Mouse (Mus musculus) megakaryocyte, embryonic 14.5 days (primary cell): ENCODE data around the gene Cyth3. TPM values are rescaled to one million over a fixed set of nuclear protein-coding genes. Genes with fewer than 3 reads are reported as not detected.
A peak's percentile ranks its signal among the peaks of the same experiment; 100 is the strongest.

Source experiments
- H3K27me3 ChIP-seq: replicated peaks from 2 replicates; pipeline ENCODE3; 2012; ENCODE audit warnings: inconsistent platforms
- H3K36me3 ChIP-seq: replicated peaks from 2 replicates; pipeline ENCODE3; 2012; ENCODE audit warnings: low read length, inconsistent platforms, mixed read lengths
- H3K4me1 ChIP-seq: 2 replicates; pipeline ENCODE4 v1.6.1; 2012; ENCODE audit warnings: inconsistent platforms
- H3K4me3 ChIP-seq: replicated peaks from 2 replicates; pipeline ENCODE3; 2012; ENCODE audit warnings: moderate library complexity, mild to moderate bottlenecking, inconsistent platforms
- H3K9me3 ChIP-seq: 2 replicates; pipeline ENCODE4 v1.6.1; 2012; ENCODE audit warnings: inconsistent platforms
- FLI1 ChIP-seq: IDR thresholded peaks from 2 replicates; pipeline ENCODE4 v1.6.1; 2012; ENCODE audit warnings: low read length, inconsistent platforms, mixed read lengths
- GATA1 ChIP-seq: IDR thresholded peaks from 3 replicates; pipeline ENCODE4 v1.6.1; 2012; ENCODE audit warnings: mixed read lengths, low read length, inconsistent platforms, borderline replicate concordance
- polyA plus RNA-seq: library from polyadenylated mRNA; stranded (reverse); fragments of >175 nt; gene quantifications from 2 replicates; pipeline ENCODE4 v1.2.3, GENCODE M21; 2012; ENCODE audit warnings: low replicate concordance; ENCODE audit not compliant: insufficient read depth

Cyth3 gene
- polyA plus RNA-seq, 1 experiment = 4.7 TPM

DNA sequence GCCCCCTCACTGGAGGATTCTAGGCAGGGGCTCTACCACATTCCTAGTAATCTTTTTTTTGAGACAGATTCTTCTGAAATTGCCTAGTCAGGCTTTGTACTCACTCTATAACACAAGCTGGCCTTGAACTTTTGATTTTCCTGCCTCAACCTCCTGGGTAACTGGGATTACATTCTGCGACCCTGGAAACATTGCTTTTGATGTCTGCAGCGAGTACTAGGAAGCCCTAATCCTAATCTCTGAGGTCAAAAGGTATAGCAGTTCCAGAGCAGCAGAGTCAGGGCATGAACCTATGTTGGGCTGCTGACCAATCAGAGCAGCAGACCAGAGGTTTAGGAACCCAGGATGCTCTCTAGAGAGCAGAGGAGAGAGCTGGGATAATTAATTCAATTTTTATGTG lies 6.9 kb upstream of the Cyth3 start:
- Histone ChIP-seq H3K36me3 (no peaks in the 10 kb centered on the region), H3K9me3 (no peaks in the 10 kb centered on the region), H3K4me1 (peaks cover 21% of the 10 kb centered on the region), H3K4me3 (no peak overlapping the region), H3K27me3 (peaks cover 13% of the 10 kb centered on the region)
- TF ChIP-seq GATA1 (no peak), FLI1 (no peak)

DNA sequence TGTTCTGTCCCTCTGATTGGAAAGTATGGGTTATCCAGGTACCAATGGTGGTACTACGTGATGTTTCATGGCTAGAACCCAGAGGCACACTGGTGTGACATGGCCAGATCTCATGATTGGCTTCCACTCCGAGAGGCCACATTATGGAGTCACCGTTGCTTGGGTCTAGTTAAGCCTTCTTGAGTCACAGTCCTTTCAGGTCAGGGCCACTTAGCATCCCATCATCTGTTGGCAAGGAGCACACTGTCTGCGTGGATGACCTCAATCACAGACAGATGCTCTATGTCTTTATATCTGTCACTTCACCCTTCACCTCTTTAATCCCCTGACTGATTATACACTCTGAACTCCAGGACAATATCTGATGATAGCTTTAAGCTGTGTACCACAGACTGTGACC lies 6.1 kb upstream of the Cyth3 start:
- Histone ChIP-seq H3K36me3 (no peaks in the 10 kb centered on the region), H3K4me1 (peaks cover 21% of the 10 kb centered on the region), H3K4me3 (no peak overlapping the region), H3K9me3 (no peaks in the 10 kb centered on the region), H3K27me3 (peaks cover 15% of the 10 kb centered on the region)
- no peak for TF ChIP-seq FLI1
- TF ChIP-seq GATA1 = no peak

DNA sequence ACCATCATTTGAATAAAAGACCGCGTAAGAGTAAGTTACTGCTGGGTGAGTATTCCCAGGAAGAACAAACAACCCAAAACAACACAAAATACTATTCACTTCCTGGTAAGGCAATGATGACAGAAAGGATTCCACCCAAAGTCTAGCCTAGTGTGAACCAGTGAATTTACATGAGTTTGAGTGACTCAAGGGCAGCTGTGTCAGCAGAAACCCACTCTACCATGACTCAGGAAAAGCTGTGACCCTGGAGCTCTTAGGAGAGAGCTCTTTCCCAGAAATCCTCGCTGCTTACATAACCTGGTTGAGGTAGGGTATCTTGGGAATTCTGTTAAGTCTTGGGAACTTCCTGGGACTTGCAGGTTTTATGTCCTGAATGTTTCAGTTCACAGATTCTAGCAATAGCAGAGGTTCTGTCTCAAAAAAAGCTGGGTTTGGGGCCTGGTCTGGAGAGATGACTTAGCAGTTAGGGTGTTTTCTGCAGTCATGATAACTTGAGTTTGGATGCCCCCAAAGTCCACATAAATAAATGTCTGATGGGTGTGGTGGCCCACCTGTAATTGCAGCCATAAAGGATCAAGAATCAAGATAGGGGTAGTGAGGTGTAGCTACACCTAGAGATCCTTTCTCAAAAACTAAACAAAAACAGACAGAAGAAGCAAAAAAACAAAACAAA lies 5.5 kb upstream of the Cyth3 start:
- Histone ChIP-seq H3K36me3 (no peaks in the 10 kb centered on the region), H3K9me3 (no peaks in the 10 kb centered on the region), H3K4me3 (no peak overlapping the region), H3K4me1 (peaks cover 24% of the 10 kb centered on the region), H3K27me3 (peaks cover 15% of the 10 kb centered on the region)
- TF ChIP-seq FLI1 = no peak
- TF ChIP-seq GATA1 = no peak

DNA sequence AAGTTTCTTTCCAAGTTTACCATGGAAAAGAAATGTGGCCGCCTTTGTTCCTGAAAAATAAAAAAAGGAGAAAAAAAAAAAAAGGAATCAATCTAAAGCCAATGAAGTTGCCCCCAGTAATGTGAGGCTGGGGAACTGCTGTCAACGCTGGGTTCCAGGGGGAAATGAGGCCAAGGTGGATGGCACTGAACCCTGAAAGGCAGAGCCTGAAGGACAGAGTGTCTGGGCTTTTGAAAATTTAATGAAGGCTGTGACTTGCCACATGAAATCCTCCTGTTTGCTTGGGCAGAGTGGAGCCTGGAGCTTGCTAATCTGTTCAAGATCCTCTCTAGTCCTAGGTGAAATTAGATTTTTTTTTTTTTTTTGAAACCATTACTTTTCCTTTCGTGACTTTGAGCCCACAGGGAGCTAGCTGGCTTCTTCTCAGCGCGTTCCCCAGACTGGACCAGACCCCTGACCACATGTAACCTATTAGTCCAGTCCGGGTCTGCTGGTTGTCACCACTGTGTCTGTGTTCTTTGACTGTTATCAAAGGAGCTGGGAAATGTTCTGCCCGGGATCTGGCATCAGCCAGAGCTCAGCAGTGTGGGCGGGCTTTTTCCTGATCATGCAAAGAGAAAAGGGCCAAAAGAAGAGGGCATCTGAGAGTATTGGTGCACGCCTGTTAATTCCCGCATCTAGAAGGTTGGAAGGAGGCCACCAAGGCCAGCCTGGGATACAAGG lies 4.6 kb upstream of the Cyth3 start:
- Histone ChIP-seq H3K9me3 (no peaks in the 10 kb centered on the region), H3K27me3 (peaks cover 12% of the 10 kb centered on the region), H3K4me3 (no peak overlapping the region), H3K36me3 (no peaks in the 10 kb centered on the region), H3K4me1 (peaks cover 28% of the 10 kb centered on the region)
- TF ChIP-seq GATA1 = no peak

DNA sequence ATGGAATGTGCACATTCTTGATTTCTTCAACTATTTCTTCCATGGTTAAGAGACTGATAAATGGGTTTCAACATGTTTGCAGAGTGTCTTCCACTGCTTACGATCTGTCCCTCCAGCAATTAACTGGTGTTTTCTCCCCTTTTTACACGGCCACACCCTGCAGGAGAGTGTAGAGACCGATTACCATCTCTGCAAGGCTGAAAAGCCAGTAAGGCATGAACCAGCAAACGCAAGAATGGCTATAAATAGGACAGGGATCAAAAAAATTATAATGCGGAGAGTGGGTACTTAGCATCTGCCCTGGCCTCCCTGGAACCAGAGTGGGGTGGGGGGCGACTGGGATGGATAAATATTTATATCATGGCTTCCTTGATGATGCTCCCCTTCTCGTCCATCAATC lies 3.7 kb upstream of the Cyth3 start:
- H3K27me3 ChIP-seq = peaks cover 7% of the 10 kb centered on the region
- no peak overlapping the region for H3K4me3 ChIP-seq
- no peak for TF ChIP-seq GATA1
- no peak for TF ChIP-seq FLI1
- H3K9me3 ChIP-seq = no peaks in the 10 kb centered on the region
- H3K4me1 ChIP-seq = peaks cover 37% of the 10 kb centered on the region
- no peaks in the 10 kb centered on the region for H3K36me3 ChIP-seq

DNA sequence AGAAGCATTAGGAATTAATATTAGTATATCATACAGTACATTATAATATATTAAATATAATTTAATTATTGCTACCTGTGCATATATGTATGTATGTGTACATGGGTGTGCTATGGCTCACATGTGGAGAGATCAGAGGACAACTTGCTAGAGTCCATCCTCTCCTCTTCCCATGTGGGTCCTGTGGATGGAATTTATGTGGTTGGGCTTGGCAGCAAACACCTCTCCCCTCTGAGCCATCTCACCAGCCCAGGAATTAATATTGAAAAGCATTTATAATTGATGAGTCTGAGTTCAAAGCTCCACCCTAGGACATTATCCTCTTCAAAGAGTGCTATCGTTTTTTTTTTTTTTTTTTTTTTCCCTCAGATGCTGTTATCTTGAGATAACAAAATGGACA lies 2.1 kb upstream of the Cyth3 start:
- peaks cover 4% of the 10 kb centered on the region for H3K27me3 ChIP-seq

DNA sequence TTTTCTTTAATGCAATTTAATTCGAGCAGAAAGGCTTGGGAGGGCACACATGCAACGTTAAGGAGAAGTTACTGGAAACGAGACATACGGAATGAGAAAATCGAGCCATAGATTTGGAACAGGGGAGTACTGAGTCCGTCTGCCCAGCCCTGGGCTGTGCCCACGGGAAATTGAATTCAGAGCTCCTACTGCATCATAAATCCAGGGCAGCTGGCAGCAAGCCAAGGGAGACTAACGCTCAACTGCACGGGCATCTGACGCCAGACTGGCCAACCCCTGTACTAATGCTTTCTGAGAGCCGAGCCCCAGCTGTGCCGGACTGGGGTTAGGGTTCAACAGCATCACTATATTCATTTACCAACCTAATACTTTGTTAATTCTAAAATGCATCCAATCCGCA lies 1.3 kb upstream of the Cyth3 start:
- no peak for TF ChIP-seq FLI1
- TF ChIP-seq GATA1 = no peak
- Histone ChIP-seq H3K4me1 (peaks cover 50% of the 10 kb centered on the region), H3K4me3 (no peak overlapping the region), H3K9me3 (no peaks in the 10 kb centered on the region), H3K27me3 (peaks cover 4% of the 10 kb centered on the region), H3K36me3 (no peaks in the 10 kb centered on the region)

More for the DNA sequence above, 2.1 kb upstream of the Cyth3 start:
- Histone ChIP-seq H3K4me1 (peaks cover 44% of the 10 kb centered on the region), H3K4me3 (no peak overlapping the region), H3K9me3 (no peaks in the 10 kb centered on the region), H3K36me3 (no peaks in the 10 kb centered on the region)
- no peak for TF ChIP-seq GATA1
- no peak for TF ChIP-seq FLI1

DNA sequence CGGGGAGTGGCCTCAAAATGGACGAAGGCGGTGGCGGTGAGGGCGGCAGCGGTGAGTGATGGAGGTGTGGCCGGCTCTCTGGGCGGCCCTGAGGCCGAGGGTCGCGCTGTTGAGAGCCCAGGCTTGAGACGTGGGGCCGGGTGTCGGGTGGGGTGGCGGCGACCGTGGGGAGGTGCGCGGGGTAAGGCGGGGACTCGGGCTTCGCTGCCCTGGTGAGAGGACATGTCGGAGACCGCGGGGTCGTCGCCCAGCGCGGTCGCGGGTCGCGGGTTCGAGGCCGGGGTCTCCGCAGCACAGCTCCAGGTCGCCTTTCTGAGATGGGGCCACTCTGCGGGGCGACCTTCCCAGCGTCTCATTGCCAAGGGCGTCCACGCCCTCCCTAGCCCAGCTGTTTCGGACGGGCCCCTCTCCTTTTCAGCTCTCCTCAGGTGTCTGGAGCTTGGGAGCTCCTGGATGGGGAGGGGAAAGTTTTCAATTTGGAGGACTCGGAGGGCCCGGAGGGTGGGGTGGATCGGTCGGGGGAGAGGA lies 440 bp downstream of the Cyth3 start:
- TF ChIP-seq FLI1 (no peak), GATA1 (no peak)
- H3K27me3 ChIP-seq = peaks cover 2% of the 10 kb centered on the region

DNA sequence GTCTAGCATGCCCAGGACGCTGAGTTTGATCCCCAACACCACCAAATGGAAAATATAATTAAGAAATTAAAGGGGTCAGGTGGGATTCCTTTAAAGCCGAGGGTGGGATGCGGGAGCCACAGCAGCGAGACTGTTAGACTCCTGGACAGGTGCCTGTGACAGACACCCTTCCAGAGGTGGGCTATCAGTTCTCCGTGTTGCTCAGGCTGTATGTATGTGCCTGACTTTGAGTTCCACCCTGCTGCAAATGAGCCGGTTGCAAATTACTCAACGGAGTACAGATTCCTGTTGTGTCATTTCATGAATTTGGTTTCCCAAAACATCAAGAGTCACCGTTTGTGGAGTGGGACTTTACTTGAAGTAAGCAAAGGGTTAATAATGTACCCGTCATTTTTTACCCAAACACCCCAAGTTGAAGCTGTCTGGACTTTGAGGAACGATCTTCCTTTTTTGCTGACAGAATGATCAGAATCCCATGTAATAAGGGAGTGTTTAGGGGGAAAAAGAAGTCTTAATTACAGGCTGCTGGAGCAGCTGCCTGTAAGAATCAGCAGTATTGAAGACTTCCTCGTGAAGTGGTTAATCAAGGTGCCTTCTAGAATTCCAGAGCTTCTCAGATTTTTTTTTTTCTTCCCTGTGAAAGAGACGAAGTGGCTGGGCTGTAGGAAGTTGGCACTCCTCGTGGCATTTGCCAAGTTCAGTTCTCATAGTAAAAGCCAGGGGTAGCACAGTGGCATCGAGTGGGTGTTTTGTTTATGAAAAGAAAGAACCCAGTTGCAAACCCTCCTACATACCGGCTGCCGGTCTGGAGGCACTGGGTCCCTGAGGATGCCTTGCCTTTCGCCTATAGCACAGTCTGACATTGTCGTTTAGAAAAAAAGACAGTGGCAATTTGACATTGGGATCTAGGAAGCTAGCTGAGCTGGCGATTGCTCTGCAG lies 1.4 kb downstream of the Cyth3 start:
- TF ChIP-seq FLI1 = no peak
- TF ChIP-seq GATA1 = no peak
- Histone ChIP-seq H3K27me3 (peaks cover 2% of the 10 kb centered on the region), H3K36me3 (peaks cover 2% of the 10 kb centered on the region), H3K9me3 (no peaks in the 10 kb centered on the region), H3K4me3 (peak overlapping the region; percentile 97), H3K4me1 (peaks cover 50% of the 10 kb centered on the region)

More for the DNA sequence above, 440 bp downstream of the Cyth3 start:
- Histone ChIP-seq H3K9me3 (no peaks in the 10 kb centered on the region), H3K36me3 (no peaks in the 10 kb centered on the region), H3K4me1 (peaks cover 50% of the 10 kb centered on the region), H3K4me3 (peak overlapping the region; percentile 97)
